Mouse (Mus musculus) neural tube, embryonic 12.5 days (tissue): ENCODE data around the gene Lrrc36. TPM values are rescaled to one million over a fixed set of nuclear protein-coding genes. Genes with fewer than 3 reads are reported as not detected.

Source experiments
- ATAC-seq: fragments of 200-750 bp; cut with Nextera tagmentation; 2 replicates; pipeline ENCODE4 v1.8.0; 2017; ENCODE audit warnings: low read depth, mild to moderate bottlenecking, moderate TSS enrichment, moderate library complexity; ENCODE audit not compliant: low FRiP score
- H3K27ac ChIP-seq: fragments of 300-500 bp; sonication (generic); 2 replicates; pipeline ENCODE4 v1.5.1; 2016
- H3K27me3 ChIP-seq: fragments of 300-500 bp; sonication (generic); replicated peaks from 2 replicates; pipeline ENCODE4 v1.6.1; 2016; ENCODE audit warnings: mild to moderate bottlenecking
- H3K36me3 ChIP-seq: fragments of 300-500 bp; sonication (generic); 2 replicates; pipeline ENCODE4 v1.6.1; 2016; ENCODE audit warnings: mild to moderate bottlenecking
- H3K4me1 ChIP-seq: fragments of 300-500 bp; sonication (generic); 2 replicates; pipeline ENCODE4 v1.6.1; 2016
- H3K4me2 ChIP-seq: fragments of 300-500 bp; sonication (generic); replicated peaks from 2 replicates; pipeline ENCODE4 v1.6.1; 2016; ENCODE audit warnings: mild to moderate bottlenecking
- H3K4me3 ChIP-seq: fragments of 300-500 bp; sonication (generic); 2 replicates; pipeline ENCODE4 v1.5.1; 2016
- H3K9ac ChIP-seq: fragments of 300-500 bp; sonication (generic); 2 replicates; pipeline ENCODE4 v1.6.1; 2016; ENCODE audit warnings: mild to moderate bottlenecking
- H3K9me3 ChIP-seq: fragments of 300-500 bp; sonication (generic); 2 replicates; pipeline ENCODE4 v1.6.1; 2016; ENCODE audit warnings: mild to moderate bottlenecking
- WGBS: fragments of 180-500 bp; shearing (Covaris S2); methylation state at CpG from one replicate; pipeline ENCODE4 v1.1.7; 2016; 5-methylcytosine and 5-hydroxymethylcytosine counted together
- polyA plus RNA-seq: library from polyadenylated mRNA; unstranded; fragments of >200 nt; fragmentation: Nextera tagmentation; extraction: Ambion mirVana; gene quantifications from 2 replicates; pipeline ENCODE4 v1.2.1, GENCODE M21; 2016

Gene Lrrc36
- polyA plus RNA-seq, 1 experiment from 2014 or later = 1.6 TPM

DNA sequence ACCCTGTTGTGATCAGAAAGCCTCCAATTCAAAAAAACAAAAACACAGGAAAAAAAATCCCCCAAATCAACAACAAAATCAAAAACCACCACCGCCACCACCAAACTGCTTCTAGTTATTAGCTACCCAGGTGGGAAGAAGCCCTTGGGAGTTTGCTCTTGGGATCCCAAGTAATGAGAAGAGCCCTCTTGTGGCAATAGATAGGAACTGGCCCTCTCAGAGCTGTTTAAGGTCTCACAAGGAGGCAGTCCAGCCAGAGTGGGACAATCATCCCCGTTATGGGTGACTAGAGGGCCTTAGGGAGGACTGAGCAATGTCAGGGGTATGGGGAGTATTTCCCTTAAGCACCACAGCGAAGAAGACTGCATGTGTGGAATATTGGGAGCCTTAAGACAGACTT is 15.6 kb upstream of the Lrrc36 start:
- Histone ChIP-seq H3K9ac (no peak overlapping the region), H3K27me3 (no peaks in the 10 kb centered on the region), H3K4me3 (no peak overlapping the region), H3K27ac (no peak overlapping the region), H3K9me3 (no peaks in the 10 kb centered on the region), H3K4me2 (no peak overlapping the region), H3K36me3 (no peaks in the 10 kb centered on the region), H3K4me1 (no peaks in the 10 kb centered on the region)
- WGBS = 35% methylated on average over 3 of the region's 3 CpGs
- ATAC-seq = no peak

DNA sequence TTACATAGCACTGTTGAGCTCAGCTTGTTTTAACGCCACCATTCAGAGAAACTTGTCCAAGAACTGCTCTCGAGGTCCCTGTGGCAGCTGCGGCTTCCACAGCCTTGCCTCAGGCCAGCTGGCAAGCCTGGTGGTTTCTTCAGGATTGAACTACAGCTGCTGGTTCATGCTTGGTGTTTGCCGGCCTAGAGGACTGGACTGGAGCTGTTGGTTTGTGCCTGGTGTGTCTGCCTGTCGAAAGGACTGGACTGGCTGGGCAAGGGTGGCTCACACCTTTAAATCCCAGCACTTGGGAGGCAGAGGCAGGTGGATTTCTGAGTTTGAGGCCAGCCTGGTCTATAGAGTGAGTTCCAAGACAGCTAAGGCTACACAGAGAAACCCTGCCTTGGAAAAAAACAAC is 13.4 kb upstream of the Lrrc36 start:
- ATAC-seq = no peak
- no peak overlapping the region for H3K4me2 ChIP-seq
- H3K36me3 ChIP-seq = no peaks in the 10 kb centered on the region
- WGBS = 89% methylated on average over 5 of the region's 5 CpGs
- H3K4me1 ChIP-seq = no peaks in the 10 kb centered on the region
- H3K4me3 ChIP-seq = no peak overlapping the region
- no peak overlapping the region for H3K27ac ChIP-seq
- H3K9me3 ChIP-seq = no peaks in the 10 kb centered on the region
- no peaks in the 10 kb centered on the region for H3K27me3 ChIP-seq
- no peak overlapping the region for H3K9ac ChIP-seq

DNA sequence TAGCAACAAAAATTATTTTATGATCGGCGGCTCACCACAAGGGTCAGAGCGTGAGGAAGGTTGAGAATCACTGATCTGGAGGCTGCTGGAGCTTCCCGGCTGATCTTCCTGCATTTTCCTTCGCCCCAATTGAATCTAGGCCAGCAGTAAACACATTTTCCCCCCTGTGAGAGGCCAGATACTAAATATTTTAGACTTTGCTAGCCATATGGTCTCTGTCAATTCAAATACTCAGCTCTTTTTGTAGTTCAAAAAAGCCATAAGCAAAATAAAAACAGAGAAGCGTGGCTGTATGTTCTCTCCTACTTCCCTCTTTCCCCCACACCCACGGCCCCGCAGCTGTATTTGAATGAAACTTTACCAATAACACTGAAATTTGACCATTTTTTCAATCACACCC is 9.9 kb upstream of the Lrrc36 start:
- Histone ChIP-seq H3K4me1 (no peaks in the 10 kb centered on the region), H3K9me3 (no peaks in the 10 kb centered on the region), H3K27ac (no peak overlapping the region), H3K4me3 (no peak overlapping the region), H3K4me2 (no peak overlapping the region), H3K9ac (no peak overlapping the region), H3K27me3 (no peaks in the 10 kb centered on the region), H3K36me3 (no peaks in the 10 kb centered on the region)
- 87% methylated on average over 8 of the region's 8 CpGs for WGBS
- no peak for ATAC-seq

DNA sequence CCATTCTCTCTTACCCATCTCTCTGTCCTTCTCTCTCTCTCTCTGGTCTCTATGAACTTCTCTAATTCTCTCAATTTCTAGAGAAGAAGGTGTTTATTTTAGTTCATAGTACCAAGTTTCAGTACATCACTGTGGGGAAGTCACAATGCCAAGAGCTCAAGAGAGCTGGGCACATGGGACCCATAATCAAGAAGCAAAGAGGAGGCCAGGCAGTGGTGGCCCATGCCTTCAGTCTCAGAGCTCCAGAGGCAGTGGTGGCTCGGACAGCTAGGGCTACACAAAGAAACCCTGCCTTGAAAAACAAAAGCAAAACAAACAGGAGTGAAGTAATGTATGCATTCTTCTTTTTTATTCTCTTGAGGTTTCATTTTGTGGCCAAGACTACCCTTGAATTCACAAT is 8.9 kb upstream of the Lrrc36 start:
- H3K36me3 ChIP-seq = no peaks in the 10 kb centered on the region
- ATAC-seq = no peak
- no peak overlapping the region for H3K4me2 ChIP-seq
- no peak overlapping the region for H3K4me3 ChIP-seq
- no peaks in the 10 kb centered on the region for H3K27me3 ChIP-seq
- H3K9ac ChIP-seq = no peak overlapping the region
- H3K27ac ChIP-seq = no peak overlapping the region
- H3K4me1 ChIP-seq = no peaks in the 10 kb centered on the region
- no peaks in the 10 kb centered on the region for H3K9me3 ChIP-seq
- 37% methylated on average over 1 of the region's 1 CpGs for WGBS

DNA sequence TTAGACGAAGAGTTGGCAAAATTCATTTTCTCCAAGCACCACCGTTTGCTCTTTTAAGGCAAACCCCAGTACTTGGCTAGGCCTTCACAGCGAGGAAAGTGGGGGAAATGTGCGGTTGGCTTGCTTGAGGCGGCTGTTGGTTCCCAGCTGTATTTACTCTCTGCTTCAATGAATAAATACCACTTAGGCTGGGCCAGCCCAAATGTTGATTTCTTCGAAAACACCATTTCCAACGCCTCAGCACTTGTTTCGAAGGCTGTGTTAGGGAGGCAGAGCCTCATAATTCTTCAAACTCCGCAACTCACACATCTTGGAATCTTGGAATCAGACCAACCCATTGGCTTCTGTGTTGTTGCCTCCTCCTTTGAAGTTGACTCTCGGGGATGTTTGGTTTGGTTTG is 7.0 kb upstream of the Lrrc36 start:
- Histone ChIP-seq H3K4me3 (no peak overlapping the region), H3K36me3 (no peaks in the 10 kb centered on the region), H3K4me2 (no peak overlapping the region), H3K9ac (no peak overlapping the region), H3K27me3 (no peaks in the 10 kb centered on the region), H3K9me3 (no peaks in the 10 kb centered on the region), H3K4me1 (no peaks in the 10 kb centered on the region), H3K27ac (no peak overlapping the region)
- 85% methylated on average over 10 of the region's 10 CpGs for WGBS
- no peak for ATAC-seq

DNA sequence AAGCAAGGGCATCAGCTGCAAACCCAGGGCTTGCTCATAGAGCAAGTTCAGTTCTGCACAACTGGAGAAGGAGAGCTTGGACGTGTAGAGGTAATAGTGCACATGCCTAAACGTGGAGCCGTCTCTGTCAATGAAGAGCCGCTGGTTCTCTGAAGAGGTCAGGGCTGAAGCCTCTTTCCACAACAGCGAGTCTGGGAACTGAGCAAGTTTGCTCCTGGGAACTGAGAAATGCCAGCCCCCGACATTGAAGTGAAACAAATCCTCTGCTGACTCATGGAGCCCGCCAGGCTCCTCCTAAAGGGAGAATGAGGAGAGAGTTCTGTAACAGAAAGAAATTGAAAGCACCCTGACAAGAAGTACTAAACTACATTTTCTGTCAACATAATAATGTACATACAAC is 5.0 kb upstream of the Lrrc36 start:
- Histone ChIP-seq H3K4me2 (no peak overlapping the region), H3K27ac (no peak overlapping the region), H3K36me3 (no peaks in the 10 kb centered on the region), H3K27me3 (peaks cover 2% of the 10 kb centered on the region), H3K9me3 (no peaks in the 10 kb centered on the region), H3K9ac (no peak overlapping the region), H3K4me1 (peaks cover 2% of the 10 kb centered on the region), H3K4me3 (no peak overlapping the region)
- WGBS = 67% methylated on average over 7 of the region's 7 CpGs
- ATAC-seq = no peak

DNA sequence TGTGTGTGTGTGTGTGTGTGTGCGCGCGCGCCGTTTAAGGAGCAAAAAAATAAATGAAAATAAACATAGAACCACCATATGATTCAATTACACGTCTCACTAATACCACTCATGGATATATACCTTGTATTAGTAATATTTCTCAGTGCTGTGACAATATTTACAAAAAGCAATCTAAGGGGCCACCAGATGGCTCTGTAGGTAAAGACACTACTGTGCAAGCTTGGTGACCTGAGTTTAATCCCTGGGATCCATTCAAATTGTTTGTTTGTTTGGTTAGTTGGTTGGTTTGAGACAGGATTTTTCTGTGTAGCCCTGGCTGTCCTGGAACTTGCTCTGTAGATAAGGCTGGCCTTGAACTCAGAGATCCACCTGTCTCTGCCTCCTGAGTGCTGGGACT is 3.4 kb upstream of the Lrrc36 start:
- no peak overlapping the region for H3K4me3 ChIP-seq
- no peak for ATAC-seq
- peaks cover 10% of the 10 kb centered on the region for H3K27me3 ChIP-seq
- peaks cover 7% of the 10 kb centered on the region for H3K4me1 ChIP-seq
- no peaks in the 10 kb centered on the region for H3K9me3 ChIP-seq
- WGBS = 96% methylated on average over 6 of the region's 6 CpGs
- H3K4me2 ChIP-seq = no peak overlapping the region
- H3K9ac ChIP-seq = no peak overlapping the region
- no peak overlapping the region for H3K27ac ChIP-seq
- no peaks in the 10 kb centered on the region for H3K36me3 ChIP-seq

DNA sequence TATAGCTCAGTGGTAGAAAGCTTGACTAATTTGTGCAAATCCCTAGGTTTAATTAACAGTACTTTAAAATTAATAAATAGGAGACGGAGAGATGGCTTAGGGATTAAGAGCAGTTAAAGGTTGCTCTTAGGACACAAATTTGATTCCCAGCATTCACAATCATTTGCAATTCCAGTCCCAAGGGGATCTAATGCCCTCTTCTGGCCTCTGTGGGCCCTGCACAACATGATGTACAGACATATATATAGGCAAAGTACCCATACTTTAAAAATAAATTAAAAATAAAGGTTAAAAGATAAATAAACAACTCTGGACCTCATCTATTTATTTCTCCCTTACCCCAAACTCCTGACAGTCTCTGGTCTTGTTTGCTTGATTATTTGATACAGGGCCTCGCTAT is 5.6 kb downstream of the Lrrc36 start:
- Histone ChIP-seq H3K36me3 (no peaks in the 10 kb centered on the region), H3K4me1 (no peaks in the 10 kb centered on the region), H3K27me3 (peaks cover 1% of the 10 kb centered on the region; the same call in 1 of the 2 replicates), H3K27ac (no peak overlapping the region), H3K9me3 (peaks cover 4% of the 10 kb centered on the region; the same call in 1 of the 2 replicates), H3K9ac (no peak overlapping the region), H3K4me2 (no peak overlapping the region), H3K4me3 (no peak overlapping the region)
- 82% methylated on average over 2 of the region's 2 CpGs for WGBS
- ATAC-seq = no peak

DNA sequence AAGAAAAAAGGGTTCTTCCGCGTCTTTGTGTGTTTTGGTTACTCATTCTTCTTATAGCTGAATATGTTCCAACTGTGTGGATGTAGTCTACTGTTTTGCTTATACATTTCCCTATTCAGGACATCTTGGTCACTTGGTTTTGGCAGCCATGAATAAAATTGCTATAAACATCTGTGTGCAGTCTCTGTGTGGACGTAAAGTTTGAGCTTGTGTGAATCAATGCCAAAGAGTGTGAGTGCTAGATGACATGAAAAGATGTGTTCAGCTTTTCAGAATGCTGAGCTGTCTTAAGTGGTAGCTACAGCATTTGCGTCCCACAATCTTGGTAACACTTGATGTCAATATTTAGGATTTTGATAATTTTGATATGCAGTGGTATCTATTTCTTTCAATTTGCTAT is 6.4 kb downstream of the Lrrc36 start:
- 92% methylated on average over 4 of the region's 4 CpGs for WGBS
- ATAC-seq = no peak
- no peak overlapping the region for H3K4me2 ChIP-seq
- peaks cover 4% of the 10 kb centered on the region; the same call in 1 of the 2 replicates for H3K9me3 ChIP-seq
- no peaks in the 10 kb centered on the region for H3K27me3 ChIP-seq
- H3K4me1 ChIP-seq = no peaks in the 10 kb centered on the region
- no peak overlapping the region for H3K27ac ChIP-seq
- H3K36me3 ChIP-seq = no peaks in the 10 kb centered on the region
- no peak overlapping the region for H3K9ac ChIP-seq
- no peak overlapping the region for H3K4me3 ChIP-seq

DNA sequence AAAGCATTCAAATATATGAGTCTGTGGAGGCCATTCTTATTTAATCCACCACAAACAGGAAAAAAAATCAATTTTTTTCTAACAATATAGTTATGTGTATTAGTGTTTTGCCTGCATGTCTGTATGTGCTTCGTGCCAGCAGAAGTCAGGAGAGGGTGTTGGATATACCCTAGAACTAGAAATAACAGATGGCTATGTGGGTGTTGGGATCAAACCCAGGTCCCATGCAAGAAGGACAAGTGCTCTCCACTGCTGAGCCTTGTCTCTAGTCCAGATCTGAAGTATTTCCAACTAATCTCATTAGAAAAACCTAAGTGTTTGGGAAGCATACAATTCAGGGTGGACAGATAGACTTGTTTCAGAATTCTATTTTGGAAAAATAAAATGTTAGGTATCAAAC is 8.6 kb downstream of the Lrrc36 start:
- Histone ChIP-seq H3K9ac (no peak overlapping the region), H3K36me3 (no peaks in the 10 kb centered on the region), H3K4me3 (no peak overlapping the region), H3K27me3 (no peaks in the 10 kb centered on the region), H3K9me3 (peaks cover 2% of the 10 kb centered on the region; the same call in 1 of the 2 replicates), H3K27ac (no peak overlapping the region), H3K4me1 (no peaks in the 10 kb centered on the region), H3K4me2 (no peak overlapping the region)
- ATAC-seq = no peak
- 72% methylated on average over 1 of the region's 1 CpGs for WGBS

DNA sequence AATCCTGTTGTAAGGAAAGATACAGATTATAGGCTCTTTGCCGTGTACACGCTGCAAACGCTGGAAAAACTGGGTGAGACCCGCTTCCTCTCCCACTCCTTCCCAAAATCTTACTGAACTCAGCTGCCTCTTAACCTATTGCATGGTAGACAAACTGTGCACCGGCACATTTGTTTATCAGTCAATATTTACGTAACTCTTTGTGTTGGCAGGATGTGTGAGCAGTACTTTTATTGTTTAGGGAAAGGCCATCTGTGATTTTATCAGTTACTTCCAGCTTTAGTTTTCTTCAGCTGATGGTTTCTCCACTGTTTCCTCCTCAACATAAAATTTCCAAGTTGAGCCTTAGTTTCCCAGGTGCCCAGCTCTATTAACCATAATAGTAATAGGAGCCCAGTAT is 13.5 kb downstream of the Lrrc36 start:
- Histone ChIP-seq H3K27me3 (no peaks in the 10 kb centered on the region), H3K27ac (no peak overlapping the region), H3K4me3 (no peak overlapping the region), H3K9me3 (no peaks in the 10 kb centered on the region), H3K9ac (no peak overlapping the region), H3K36me3 (no peaks in the 10 kb centered on the region), H3K4me2 (no peak overlapping the region), H3K4me1 (peaks cover 6% of the 10 kb centered on the region)
- WGBS = 80% methylated on average over 6 of the region's 6 CpGs
- no peak for ATAC-seq

DNA sequence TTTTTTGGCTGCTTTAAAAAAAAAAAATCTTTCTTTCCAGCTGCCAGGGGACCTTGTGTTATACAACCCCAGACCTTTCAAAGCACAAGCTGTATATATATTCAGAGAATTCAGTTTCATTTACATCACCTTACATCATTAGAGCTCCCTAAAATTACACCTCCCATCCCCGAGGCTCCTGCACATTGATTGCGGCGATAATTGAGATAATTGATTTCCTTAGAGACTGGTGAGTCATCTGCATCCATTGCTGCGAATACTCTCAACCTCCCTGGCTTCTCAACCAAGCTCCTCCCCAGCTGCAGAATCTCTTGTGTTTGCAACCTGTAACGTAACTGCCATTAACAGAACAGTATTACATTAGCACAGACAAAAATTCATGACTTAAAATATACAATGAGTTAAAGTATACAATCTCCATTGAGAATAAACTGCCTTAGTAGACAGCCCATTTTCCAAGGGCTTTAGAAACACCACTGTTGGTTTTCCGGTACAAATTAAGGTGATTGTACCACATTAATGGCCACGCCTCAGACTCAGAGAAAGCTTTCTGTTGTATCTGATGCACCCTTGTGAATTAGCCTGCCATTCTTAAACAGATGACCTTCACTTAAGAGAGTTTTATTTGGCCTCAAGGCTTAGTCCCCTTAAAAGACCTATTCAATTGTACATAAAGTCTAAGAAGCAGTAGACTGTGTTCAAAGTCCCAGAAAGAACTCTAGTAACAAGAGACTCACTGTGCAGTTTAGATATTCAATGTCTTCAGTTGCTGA is 18.6 kb downstream of the Lrrc36 start:
- Histone ChIP-seq H3K4me2 (no peak overlapping the region), H3K9me3 (no peaks in the 10 kb centered on the region), H3K27me3 (no peaks in the 10 kb centered on the region), H3K4me1 (peaks cover 22% of the 10 kb centered on the region), H3K9ac (no peak overlapping the region), H3K27ac (no peak overlapping the region), H3K36me3 (no peaks in the 10 kb centered on the region), H3K4me3 (no peak overlapping the region)
- 29% methylated on average over 7 of the region's 7 CpGs for WGBS
- ATAC-seq = no peak; the same call in 1 of the 2 replicates

DNA sequence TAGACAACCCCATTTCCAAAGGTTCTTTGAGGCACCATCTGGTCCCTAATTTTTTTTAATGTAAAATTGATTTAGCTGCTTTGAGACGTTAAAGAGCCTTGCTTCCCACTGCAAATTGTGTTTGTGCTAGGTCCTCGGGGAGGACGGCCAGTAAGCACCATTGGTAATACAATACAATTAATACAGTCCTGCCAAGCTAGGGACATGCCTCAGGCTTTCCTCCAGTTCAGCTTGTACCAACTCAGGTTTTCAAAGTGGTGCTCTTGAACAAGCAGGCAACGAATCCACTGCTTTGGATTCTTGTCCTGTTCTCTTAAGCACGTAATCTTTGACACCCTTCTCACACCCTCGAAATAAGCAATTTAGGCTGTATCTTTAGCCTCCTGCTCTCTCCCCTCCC is 19.6 kb downstream of the Lrrc36 start:
- Histone ChIP-seq H3K27me3 (no peaks in the 10 kb centered on the region), H3K9me3 (no peaks in the 10 kb centered on the region), H3K27ac (no peak overlapping the region), H3K36me3 (no peaks in the 10 kb centered on the region), H3K4me3 (no peak overlapping the region), H3K9ac (no peak overlapping the region), H3K4me1 (peaks cover 22% of the 10 kb centered on the region), H3K4me2 (no peak overlapping the region)
- 49% methylated on average over 6 of the region's 6 CpGs for WGBS
- ATAC-seq = no peak
